Mouse (Mus musculus) MEL (cell line): Measurements from ENCODE around the gene Lypd4. TPM values are rescaled to one million over a fixed set of nuclear protein-coding genes. Genes with fewer than 3 reads are reported as not detected.

ENCODE experiments used
- DNase-seq: peaks from one replicate; pipeline ENCODE4 v3.0.0; 2011; ENCODE audit warnings: low read depth, low spot score
- H3K27ac ChIP-seq: 2 replicates; pipeline ENCODE4 v1.5.1; 2012; ENCODE audit warnings: low read depth, mild to moderate bottlenecking, control low read depth, low read length, moderate library complexity; ENCODE audit not compliant: control insufficient read depth
- H3K27me3 ChIP-seq, 2 experiments: fragments of 150-350 bp in 1 of 2; sonication (generic) in 1 of 2; 2 replicates each; pipeline ENCODE4 v1.6.1; 2012; ENCODE audit warnings: low read length in 2 of 2, mild to moderate bottlenecking in 2 of 2, improper control_type of control experiment in 1 of 2, moderate library complexity in 1 of 2; ENCODE audit not compliant: insufficient read depth in 2 of 2, control insufficient read depth in 1 of 2
- H3K36me3 ChIP-seq, 2 experiments: 2 replicates each; pipeline ENCODE4 v1.6.1; 2012 to 2014; ENCODE audit warnings: low read length in 2 of 2, improper control_type of control experiment in 1 of 2, inconsistent platforms in 1 of 2, mild to moderate bottlenecking in 1 of 2; ENCODE audit not compliant: insufficient read depth in 2 of 2, control insufficient read depth in 1 of 2
- H3K4me1 ChIP-seq, 2 experiments: fragments of 150-350 bp in 1 of 2; sonication (generic) in 1 of 2; 2 replicates each; pipeline ENCODE4 v1.6.1; 2012; ENCODE audit warnings: low read length in 2 of 2, improper control_type of control experiment in 1 of 2, mild to moderate bottlenecking in 1 of 2; ENCODE audit not compliant: insufficient read depth in 2 of 2, control insufficient read depth in 1 of 2
- H3K4me3 ChIP-seq, 2 experiments: fragments of 150-350 bp in 1 of 2; sonication (generic) in 1 of 2; 2 replicates each; pipeline ENCODE4 v1.5.1; 2012; ENCODE audit warnings: low read depth in 2 of 2, low read length in 2 of 2, mild to moderate bottlenecking in 2 of 2, moderate library complexity in 2 of 2, control low read depth in 1 of 2, improper control_type of control experiment in 1 of 2; ENCODE audit not compliant: control insufficient read depth in 1 of 2, insufficient read depth in 1 of 2
- H3K79me2 ChIP-seq: 2 replicates; pipeline ENCODE4 v1.6.1; 2012; ENCODE audit warnings: mild to moderate bottlenecking, low read length, moderate library complexity; ENCODE audit not compliant: control insufficient read depth, poor library complexity, insufficient read depth
- H3K9ac ChIP-seq: 2 replicates; pipeline ENCODE4 v1.6.1; 2012; ENCODE audit warnings: low read depth, mild to moderate bottlenecking, control low read depth, low read length, moderate library complexity; ENCODE audit not compliant: control insufficient read depth, poor library complexity, severe bottlenecking
- H3K9me3 ChIP-seq: fragments of 150-350 bp; sonication (generic); replicated peaks from 2 replicates; pipeline ENCODE4 v1.6.1; 2012; ENCODE audit warnings: mild to moderate bottlenecking, low read length, improper control_type of control experiment, moderate library complexity; ENCODE audit not compliant: insufficient read depth
- CHD1 ChIP-seq: IDR thresholded peaks from 2 replicates; pipeline ENCODE4 v1.6.1; 2012; ENCODE audit warnings: low read depth, mild to moderate bottlenecking, inconsistent platforms, low read length, improper control_type of control experiment
- GABPA ChIP-seq: IDR thresholded peaks from 2 replicates; pipeline ENCODE4 v1.6.1; 2012; ENCODE audit warnings: low read depth, mild to moderate bottlenecking, inconsistent platforms, low read length, improper control_type of control experiment, moderate library complexity
- GATA1 ChIP-seq: IDR thresholded peaks from 2 replicates; pipeline ENCODE4 v1.6.1; 2011; ENCODE audit warnings: low read depth, low read length, improper control_type of control experiment
- MAFK ChIP-seq: IDR thresholded peaks from 2 replicates; pipeline ENCODE4 v1.6.1; 2011; ENCODE audit warnings: low read depth, mild to moderate bottlenecking, low read length, improper control_type of control experiment, borderline replicate concordance
- MAZ ChIP-seq: IDR thresholded peaks from 2 replicates; pipeline ENCODE4 v1.6.1; 2012; ENCODE audit warnings: low read depth, mild to moderate bottlenecking, inconsistent platforms, low read length, improper control_type of control experiment
- MXI1 ChIP-seq: IDR thresholded peaks from 2 replicates; pipeline ENCODE4 v1.6.1; 2011; ENCODE audit warnings: mild to moderate bottlenecking, low read depth, low read length, improper control_type of control experiment
- NELFE ChIP-seq: IDR thresholded peaks from 2 replicates; pipeline ENCODE4 v1.6.1; 2011; ENCODE audit warnings: low read depth, low read length, improper control_type of control experiment
- NRF1 ChIP-seq: IDR thresholded peaks from 2 replicates; pipeline ENCODE4 v1.6.1; 2014; ENCODE audit warnings: low read depth, mild to moderate bottlenecking, inconsistent platforms, low read length, improper control_type of control experiment, moderate library complexity; ENCODE audit not compliant: poor library complexity, insufficient read depth, severe bottlenecking
- POLR2A ChIP-seq, 2 experiments: IDR thresholded peaks; 2 replicates each; pipeline ENCODE4 v1.6.1; 2011 to 2012; ENCODE audit warnings: low read length in 2 of 2, mild to moderate bottlenecking in 2 of 2, control low read depth in 1 of 2, improper control_type of control experiment in 1 of 2, low read depth in 1 of 2, moderate library complexity in 1 of 2; ENCODE audit not compliant: control insufficient read depth in 1 of 2, insufficient read depth in 1 of 2, poor library complexity in 1 of 2
- POLR2AphosphoS2 ChIP-seq: IDR thresholded peaks from 2 replicates; pipeline ENCODE4 v1.6.1; 2011; ENCODE audit warnings: low read length, improper control_type of control experiment
- POLR2AphosphoS5 ChIP-seq: IDR thresholded peaks from 2 replicates; pipeline ENCODE4 v1.6.1; 2012; ENCODE audit warnings: low read depth, borderline replicate concordance, mild to moderate bottlenecking, inconsistent platforms, low read length, moderate library complexity, mixed read lengths
- RAD21 ChIP-seq: IDR thresholded peaks from 2 replicates; pipeline ENCODE4 v1.6.1; 2011; ENCODE audit warnings: mild to moderate bottlenecking, low read depth, low read length, improper control_type of control experiment
- RCOR1 ChIP-seq: IDR thresholded peaks from 2 replicates; pipeline ENCODE4 v1.6.1; 2012; ENCODE audit warnings: low read depth, mild to moderate bottlenecking, inconsistent platforms, low read length, improper control_type of control experiment
- SIN3A ChIP-seq: IDR thresholded peaks from 2 replicates; pipeline ENCODE4 v1.6.1; 2012; ENCODE audit warnings: low read length, improper control_type of control experiment, inconsistent platforms
- TBP ChIP-seq: IDR thresholded peaks from 2 replicates; pipeline ENCODE4 v1.8.0; 2011; ENCODE audit warnings: low read depth, low read length, improper control_type of control experiment
- UBTF ChIP-seq: IDR thresholded peaks from 2 replicates; pipeline ENCODE4 v1.6.1; 2012; ENCODE audit warnings: low read depth, mild to moderate bottlenecking, inconsistent platforms, low read length, improper control_type of control experiment, moderate library complexity, borderline replicate concordance; ENCODE audit not compliant: insufficient read depth
- USF1 ChIP-seq: IDR thresholded peaks from 2 replicates; pipeline ENCODE4 v1.6.1; 2014; ENCODE audit warnings: low read depth, mild to moderate bottlenecking, inconsistent platforms, low read length, improper control_type of control experiment, moderate library complexity
- ZC3H11A ChIP-seq: IDR thresholded peaks from 2 replicates; pipeline ENCODE4 v1.6.1; 2012; ENCODE audit warnings: low read depth, mild to moderate bottlenecking, inconsistent platforms, low read length, improper control_type of control experiment
- ZKSCAN1 ChIP-seq: IDR thresholded peaks from 2 replicates; pipeline ENCODE4 v1.6.1; 2012; ENCODE audit warnings: low read depth, mild to moderate bottlenecking, inconsistent platforms, low read length, improper control_type of control experiment, moderate library complexity
- ZMIZ1 ChIP-seq: IDR thresholded peaks from 2 replicates; pipeline ENCODE4 v1.6.1; 2012; ENCODE audit warnings: low read depth, mild to moderate bottlenecking, inconsistent platforms, low read length, improper control_type of control experiment, moderate library complexity
- polyA plus RNA-seq, 2 experiments: library from polyadenylated mRNA; stranded (reverse) in 1 of 2; unstranded in 1 of 2; fragments of >175 nt in 1 of 2; fragments of >200 nt in 1 of 2; gene quantifications; 2 replicates each; pipeline versions ENCODE4 v1.2.1 to v1.2.4; 2012; ENCODE audit warnings: low replicate concordance in 2 of 2, low read depth in 1 of 2; ENCODE audit not compliant: insufficient read length in 2 of 2, insufficient read depth in 1 of 2, missing spikeins in 1 of 2
- total RNA-seq: library from RNA; depleted of rRNA; stranded (reverse); fragments of 300-350 nt; gene quantifications from 2 replicates; pipeline ENCODE4 v1.2.3, GENCODE M21; 2012

The Lypd4 gene
- total and polyA plus RNA-seq, 3 experiments = not detected

DNA sequence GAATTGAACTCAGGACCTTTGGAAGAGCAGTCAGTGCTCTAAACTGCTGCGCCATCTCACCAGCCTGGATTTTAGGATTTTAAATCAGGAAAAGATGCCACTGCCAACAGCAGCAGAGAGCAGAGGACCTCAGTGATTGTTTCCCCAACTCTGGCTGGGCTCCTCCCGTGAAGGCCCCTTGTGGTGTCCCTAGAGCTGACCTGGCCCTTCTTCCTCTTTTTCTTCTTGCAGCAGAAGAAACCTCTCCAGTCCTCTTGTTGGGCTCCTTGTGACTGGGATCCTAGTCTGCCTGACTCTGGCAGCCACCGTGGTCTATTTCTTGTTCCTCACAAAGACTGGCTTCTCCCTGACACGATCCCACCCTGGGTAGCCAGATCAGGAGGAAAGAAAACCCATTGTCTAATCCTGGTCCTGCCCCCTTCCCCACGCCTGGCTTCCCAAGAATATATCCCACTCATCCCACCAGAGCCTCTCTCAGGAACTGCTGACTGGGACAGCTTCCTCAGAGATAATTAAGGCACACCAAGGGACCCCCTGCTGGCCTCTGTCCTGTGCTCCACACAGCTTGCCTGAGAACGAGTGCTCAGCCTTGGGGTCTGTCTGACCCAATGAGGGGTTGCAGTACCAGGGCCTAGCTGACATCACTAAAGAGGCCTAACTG, 13.2 kb downstream of the Lypd4 start:
- Histone ChIP-seq H3K4me3 (no peak overlapping the region), H3K36me3 (peaks cover 0 to 9% of the 10 kb centered on the region in 2 experiments; a peak in 2 of 4 replicates), H3K9me3 (no peaks in the 10 kb centered on the region), H3K79me2 (no peaks in the 10 kb centered on the region; the same call in 1 of the 2 replicates), H3K27me3 (peaks cover 0 to 4% of the 10 kb centered on the region in 2 experiments; a peak in 3 of 4 replicates), H3K9ac (no peak overlapping the region), H3K27ac (no peak overlapping the region), H3K4me1 (peaks cover 2 to 15% of the 10 kb centered on the region in 2 experiments; a peak in 3 of 4 replicates)
- TF ChIP-seq RCOR1 (no peak), GATA1 (no peak), MAZ (no peak), ZKSCAN1 (no peak), ZC3H11A (no peak), RAD21 (no peak), POLR2AphosphoS2 (no peak), CHD1 (no peak), UBTF (no peak), POLR2AphosphoS5 (no peak), GABPA (no peak), TBP (no peak), SIN3A (no peak), NELFE (no peak)
- DNase-seq = peak; percentile 56

DNA sequence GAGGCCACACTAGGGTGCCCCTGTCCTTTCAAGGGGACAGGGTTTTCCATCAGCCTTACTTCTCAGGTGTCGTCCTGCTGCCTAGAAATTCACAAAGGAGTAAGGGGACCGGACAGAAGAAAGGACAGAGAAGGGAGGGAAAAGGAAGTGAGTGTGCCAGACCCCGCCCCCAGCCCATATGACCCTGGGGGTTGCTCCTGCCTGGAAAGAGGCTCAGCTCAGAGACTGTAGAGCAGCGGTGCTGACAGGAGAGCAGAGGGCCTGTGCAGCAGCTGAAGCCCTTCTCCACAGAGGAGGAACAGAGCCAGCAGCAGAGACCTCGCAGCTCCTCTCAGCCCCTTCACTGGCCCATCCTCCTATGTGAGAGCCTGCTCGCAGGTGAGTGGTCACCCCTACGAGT, 16.0 kb downstream of the Lypd4 start:
- H3K4me3 ChIP-seq = peak overlapping the region; percentile 37 to 44
- peak overlapping the region; percentile 73 for H3K9ac ChIP-seq
- DNase-seq = peak; percentile 81
- H3K4me1 ChIP-seq = peaks cover 7 to 15% of the 10 kb centered on the region in 2 experiments
- no peaks in the 10 kb centered on the region for H3K27me3 ChIP-seq
- H3K27ac ChIP-seq = peak overlapping the region; percentile 97
- H3K9me3 ChIP-seq = no peaks in the 10 kb centered on the region
- no peaks in the 10 kb centered on the region; the same call in 1 of the 2 replicates for H3K79me2 ChIP-seq
- H3K36me3 ChIP-seq = peaks cover 0 to 15% of the 10 kb centered on the region in 2 experiments; a peak in 2 of 4 replicates
- TF ChIP-seq MXI1 (0 out of 2 replicates have a peak, but pooled peaks have one; percentile 42), NRF1 (no peak), USF1 (peak; percentile 58), ZMIZ1 (no peak), MAFK (no peak), TBP (peak; percentile 60; the same call in 1 of the 2 replicates), POLR2A (IDR thresholded peaks at IDR 0.05; ENCODE audit: control insufficient read depth in 1 of 2, insufficient read depth in 1 of 2, low read depth in 1 of 2, low read length in 2 of 2, poor library complexity in 1 of 2) (peak; percentile 43 to 53; a peak in 2 of 4 replicates)
